Mouse (Mus musculus): ENCODE measurements around the gene Arvcf. TPM values are rescaled to one million over a fixed set of nuclear protein-coding genes. Genes with fewer than 3 reads are reported as not detected.
A peak's percentile ranks its signal among the peaks of the same experiment; 100 is the strongest.

The Arvcf gene
- polyA plus RNA-seq, 1 experiment from 2014 or later = 85.2 TPM

DNA sequence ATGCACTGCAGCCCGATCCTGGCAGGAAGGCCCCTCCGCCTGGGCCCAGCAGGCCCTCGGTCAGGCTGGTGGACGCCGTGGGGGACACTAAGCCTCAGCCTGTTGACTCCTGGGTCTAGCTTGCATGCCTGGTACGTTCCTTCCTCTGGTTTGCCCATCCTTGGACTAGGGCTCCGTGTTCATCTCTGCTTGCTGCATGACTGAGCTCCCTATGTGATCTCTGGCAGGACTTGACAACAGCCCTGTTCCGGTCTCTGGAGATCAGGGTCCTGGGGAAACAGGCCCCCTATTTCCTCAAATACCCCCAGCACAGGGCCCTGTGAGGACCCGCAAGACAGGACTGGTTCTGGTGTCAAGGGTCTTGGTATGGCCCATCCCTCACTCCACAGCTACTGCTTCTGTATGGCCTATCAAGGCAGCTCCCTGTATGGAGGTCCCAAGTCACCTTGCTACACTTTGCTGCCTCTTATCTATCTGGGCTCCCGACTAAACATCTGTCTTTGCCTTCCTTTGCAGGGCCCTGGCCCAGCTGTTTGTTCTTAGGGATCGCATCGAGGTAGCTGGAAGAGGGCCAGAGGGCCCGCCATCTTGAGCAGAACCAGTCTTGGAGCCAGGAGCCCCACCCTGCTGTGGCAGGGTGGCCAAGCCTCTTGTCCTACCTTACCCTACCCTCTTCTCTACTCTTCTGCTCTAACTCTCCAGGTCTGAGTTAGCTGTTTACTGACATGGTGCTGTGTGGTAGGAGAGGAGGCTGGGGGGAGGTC, 57.3 kb downstream of the Arvcf start:
- Histone ChIP-seq H3K4me2 (no peak overlapping the region), H3K9me3 (no peaks in the 10 kb centered on the region), H3K36me3 (peaks cover 92% of the 10 kb centered on the region), H3K27me3 (no peaks in the 10 kb centered on the region), H3K4me3 (no peak overlapping the region), H3K9ac (0 out of 2 replicates have a peak overlapping the region, but pooled peaks have one; percentile 34), H3K27ac (replicated peaks) (peak overlapping the region; percentile 52), H3K4me1 (replicated peaks) (peaks cover 42% of the 10 kb centered on the region)
- ATAC-seq (ENCODE audit: low read depth) = no peak
- 87% methylated on average over 13 of the region's 13 CpGs for WGBS

- Histone ChIP-seq H3K27ac (replicated peaks) (peak overlapping the region; percentile 52), H3K9me3 (no peaks in the 10 kb centered on the region), H3K36me3 (peaks cover 91% of the 10 kb centered on the region), H3K4me3 (no peak overlapping the region), H3K4me1 (replicated peaks) (peaks cover 42% of the 10 kb centered on the region), H3K4me2 (no peak overlapping the region), H3K27me3 (no peaks in the 10 kb centered on the region), H3K9ac (peak overlapping the region; percentile 34; the same call in 1 of the 2 replicates)
- 74% methylated on average over 2 of the region's 2 CpGs for WGBS
- no peak for ATAC-seq (ENCODE audit: low read depth)
These were observed 57.9 kb downstream of the Arvcf start for GRCm38 (mm10) chr16:18405876-18406275.

- Histone ChIP-seq H3K27ac (replicated peaks) (no peak overlapping the region; the same call in none of the 2 replicates), H3K4me1 (replicated peaks) (peaks cover 42% of the 10 kb centered on the region), H3K4me3 (no peak overlapping the region), H3K27me3 (no peaks in the 10 kb centered on the region), H3K9ac (no peak overlapping the region), H3K9me3 (no peaks in the 10 kb centered on the region), H3K4me2 (no peak overlapping the region), H3K36me3 (peaks cover 87% of the 10 kb centered on the region)
- WGBS = 16% methylated on average over 2 of the region's 2 CpGs
- ATAC-seq (ENCODE audit: low read depth) = peak; percentile 36; the same call in 1 of the 2 replicates
These were observed 58.3 kb downstream of the Arvcf start for GRCm38 (mm10) chr16:18406293-18406692.

- Histone ChIP-seq H3K9ac (no peak overlapping the region; the same call in 1 of the 2 replicates), H3K27ac (replicated peaks) (peak overlapping the region; percentile 29), H3K4me2 (no peak overlapping the region), H3K4me1 (replicated peaks) (peaks cover 44% of the 10 kb centered on the region), H3K9me3 (no peaks in the 10 kb centered on the region), H3K36me3 (peaks cover 75% of the 10 kb centered on the region), H3K4me3 (no peak overlapping the region), H3K27me3 (no peaks in the 10 kb centered on the region)
- WGBS = 70% methylated on average over 7 of the region's 7 CpGs
- ATAC-seq (ENCODE audit: low read depth) = no peak
These were observed 59.9 kb downstream of the Arvcf start for GRCm38 (mm10) chr16:18407912-18408311.

DNA sequence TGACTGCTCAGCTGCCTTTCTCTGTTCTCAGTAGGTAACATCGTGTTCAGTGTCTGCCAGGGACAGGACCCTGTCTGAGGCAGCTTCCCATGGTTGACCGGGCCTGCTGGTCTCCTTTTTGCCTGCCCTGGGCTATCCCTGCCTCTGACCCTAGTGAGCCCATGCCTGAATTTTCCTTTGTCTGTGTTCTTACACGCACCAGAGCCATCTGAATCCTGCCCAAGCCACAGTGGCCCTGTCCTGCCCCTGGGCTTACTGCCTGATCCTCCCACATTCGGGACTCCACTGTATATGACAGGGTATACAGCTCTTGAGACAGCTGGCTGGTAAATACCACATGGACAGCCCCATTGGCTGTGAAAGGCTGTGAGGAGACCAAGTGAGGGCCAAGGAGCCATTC, 61.8 kb downstream of the Arvcf start:
- Histone ChIP-seq H3K9ac (no peak overlapping the region), H3K27ac (replicated peaks) (peak overlapping the region; percentile 42; the same call in 1 of the 2 replicates), H3K4me2 (no peak overlapping the region), H3K36me3 (peaks cover 59% of the 10 kb centered on the region), H3K4me3 (no peak overlapping the region), H3K9me3 (no peaks in the 10 kb centered on the region), H3K4me1 (replicated peaks) (peaks cover 44% of the 10 kb centered on the region), H3K27me3 (no peaks in the 10 kb centered on the region)
- WGBS = 73% methylated on average over 4 of the region's 4 CpGs
- no peak for ATAC-seq (ENCODE audit: low read depth)

GRCm38 (mm10) chr16:18410418-18410817, 62.4 kb downstream of the Arvcf start:
- no peaks in the 10 kb centered on the region for H3K27me3 ChIP-seq
- no peaks in the 10 kb centered on the region for H3K9me3 ChIP-seq
- 85% methylated on average over 5 of the region's 5 CpGs for WGBS
- H3K4me2 ChIP-seq = no peak overlapping the region
- ATAC-seq (ENCODE audit: low read depth) = no peak
- H3K4me1 ChIP-seq (replicated peaks) = peaks cover 44% of the 10 kb centered on the region
- H3K27ac ChIP-seq (replicated peaks) = no peak overlapping the region
- H3K36me3 ChIP-seq = peaks cover 55% of the 10 kb centered on the region
- H3K4me3 ChIP-seq = no peak overlapping the region
- H3K9ac ChIP-seq = no peak overlapping the region

- peaks cover 48% of the 10 kb centered on the region for H3K4me1 ChIP-seq (replicated peaks)
- H3K4me3 ChIP-seq = no peak overlapping the region
- no peaks in the 10 kb centered on the region for H3K9me3 ChIP-seq
- WGBS = 60% methylated on average over 13 of the region's 13 CpGs
- no peak for ATAC-seq (ENCODE audit: low read depth)
- peak overlapping the region; percentile 34; the same call in 1 of the 2 replicates for H3K27ac ChIP-seq (replicated peaks)
- no peak overlapping the region for H3K9ac ChIP-seq
- no peak overlapping the region for H3K4me2 ChIP-seq
- H3K27me3 ChIP-seq = no peaks in the 10 kb centered on the region
- peaks cover 53% of the 10 kb centered on the region for H3K36me3 ChIP-seq
These were observed 63.2 kb downstream of the Arvcf start for GRCm38 (mm10) chr16:18411026-18411649.

DNA sequence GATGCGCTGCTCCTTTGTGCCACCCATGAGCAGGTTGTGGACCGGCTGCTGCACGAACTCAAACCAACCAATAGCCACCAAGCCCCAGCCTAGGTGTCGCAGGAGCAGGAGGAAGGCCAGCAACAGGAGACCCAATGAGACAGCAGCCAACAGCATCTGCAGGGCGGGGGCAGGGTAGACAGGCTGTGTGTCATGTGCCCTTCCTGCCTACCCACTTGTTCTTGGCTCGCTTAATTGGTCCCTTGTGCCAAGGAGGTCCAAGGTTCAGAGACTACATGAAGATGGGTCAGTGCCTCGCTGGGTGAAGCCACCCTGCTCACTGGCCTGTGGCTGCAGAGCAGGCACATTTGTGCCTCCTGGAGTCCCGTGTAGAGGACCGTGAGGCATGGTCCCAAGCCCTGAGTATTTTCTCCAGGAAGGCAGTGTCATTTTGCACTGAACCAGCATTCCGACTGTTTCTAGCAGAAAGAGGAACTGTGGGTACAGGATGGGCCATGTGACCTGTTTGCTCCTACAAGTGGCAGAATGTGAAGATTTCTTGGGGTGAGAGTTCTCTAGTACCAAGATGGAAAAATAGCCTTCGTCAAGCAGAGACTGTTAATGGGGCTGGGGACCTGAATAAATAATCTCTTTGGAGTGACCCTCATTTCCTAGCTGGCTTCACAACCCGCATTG, 64.0 kb downstream of the Arvcf start:
- H3K27me3 ChIP-seq = no peaks in the 10 kb centered on the region
- ATAC-seq (ENCODE audit: low read depth) = no peak
- 88% methylated on average over 12 of the region's 12 CpGs for WGBS
- peaks cover 52% of the 10 kb centered on the region for H3K4me1 ChIP-seq (replicated peaks)
- peaks cover 53% of the 10 kb centered on the region for H3K36me3 ChIP-seq
- H3K9me3 ChIP-seq = no peaks in the 10 kb centered on the region
- no peak overlapping the region for H3K4me2 ChIP-seq
- no peak overlapping the region for H3K9ac ChIP-seq
- H3K27ac ChIP-seq (replicated peaks) = peak overlapping the region; percentile 34; the same call in 1 of the 2 replicates
- H3K4me3 ChIP-seq = no peak overlapping the region

DNA sequence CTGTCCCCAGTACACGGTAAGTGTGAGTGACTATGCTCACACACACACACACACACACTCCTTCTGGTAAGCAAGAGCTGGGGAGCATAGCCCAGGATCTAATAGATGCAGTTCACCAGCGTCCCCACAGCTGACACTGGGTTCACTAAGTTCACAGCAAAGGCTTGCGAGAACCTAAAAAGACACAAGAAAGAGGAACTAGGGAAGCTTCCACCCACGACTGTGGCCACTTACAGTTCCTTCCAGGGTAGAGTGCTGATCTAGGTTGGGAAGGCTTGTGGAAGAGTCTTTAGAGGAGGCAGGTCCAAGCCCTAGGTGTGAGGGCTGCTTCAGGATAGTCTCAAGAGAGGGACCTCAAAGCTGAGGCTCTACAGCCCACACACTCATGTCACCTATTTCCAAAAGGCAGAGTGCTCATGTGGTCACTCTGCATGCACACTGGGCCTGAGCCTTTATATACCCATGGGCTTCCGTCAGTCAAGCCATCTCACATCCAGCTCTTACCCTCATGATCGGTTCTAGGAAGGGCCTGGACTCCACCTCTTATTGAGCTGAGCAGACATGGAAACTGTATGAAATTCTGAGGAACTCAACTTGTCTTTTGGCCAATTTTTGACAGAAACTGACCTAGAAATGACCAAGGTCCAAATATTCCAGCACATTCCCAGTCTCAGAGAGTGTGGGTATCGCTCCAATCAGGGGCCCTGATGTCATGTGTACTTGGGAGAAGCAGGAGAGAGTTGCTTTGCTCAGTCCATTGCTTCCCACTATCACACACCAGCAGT, 65.2 kb downstream of the Arvcf start:
- H3K4me2 ChIP-seq = no peak overlapping the region
- 0 out of 2 replicates have a peak overlapping the region, but pooled peaks have one; percentile 13 for H3K27ac ChIP-seq (replicated peaks)
- H3K9ac ChIP-seq = no peak overlapping the region
- H3K27me3 ChIP-seq = no peaks in the 10 kb centered on the region
- peaks cover 43% of the 10 kb centered on the region for H3K36me3 ChIP-seq
- H3K4me1 ChIP-seq (replicated peaks) = peaks cover 50% of the 10 kb centered on the region
- no peak for ATAC-seq (ENCODE audit: low read depth)
- no peak overlapping the region for H3K4me3 ChIP-seq
- 90% methylated on average over 7 of the region's 7 CpGs for WGBS
- H3K9me3 ChIP-seq = no peaks in the 10 kb centered on the region

- no peaks in the 10 kb centered on the region for H3K9me3 ChIP-seq
- H3K27me3 ChIP-seq = no peaks in the 10 kb centered on the region
- H3K9ac ChIP-seq = no peak overlapping the region
- no peak overlapping the region for H3K4me2 ChIP-seq
- H3K27ac ChIP-seq (replicated peaks) = peak overlapping the region; percentile 54
- H3K36me3 ChIP-seq = peaks cover 26% of the 10 kb centered on the region
- WGBS = 64% methylated on average over 18 of the region's 18 CpGs
- no peak overlapping the region for H3K4me3 ChIP-seq
- peak; percentile 12; the same call in 1 of the 2 replicates for ATAC-seq (ENCODE audit: low read depth)
- H3K4me1 ChIP-seq (replicated peaks) = peaks cover 34% of the 10 kb centered on the region
These were observed 68.2 kb downstream of the Arvcf start for GRCm38 (mm10) chr16:18416094-18416761.

GRCm38 (mm10) chr16:18416837-18417236, 68.9 kb downstream of the Arvcf start:
- H3K4me2 ChIP-seq = no peak overlapping the region
- H3K4me1 ChIP-seq (replicated peaks) = peaks cover 28% of the 10 kb centered on the region
- no peaks in the 10 kb centered on the region for H3K27me3 ChIP-seq
- peak overlapping the region; percentile 54; the same call in 1 of the 2 replicates for H3K27ac ChIP-seq (replicated peaks)
- peaks cover 29% of the 10 kb centered on the region for H3K36me3 ChIP-seq
- H3K9me3 ChIP-seq = no peaks in the 10 kb centered on the region
- ATAC-seq (ENCODE audit: low read depth) = no peak
- WGBS = 90% methylated on average over 3 of the region's 3 CpGs
- H3K9ac ChIP-seq = no peak overlapping the region
- no peak overlapping the region for H3K4me3 ChIP-seq
